Mouse (Mus musculus): ENCODE measurements at regions not wholly inside any gene's neighbourhood (a gene's known extent, or its start where the extent isn't known, plus 50 kb on each side); places are given as distances from the start of the nearest gene placed in this dataset.

GRCm38 (mm10) chr17:73053479-73054215 lies 54.1 kb upstream of the Lclat1 start:
- no peak for DNase-seq

- DNase-seq, result no peak
Observed at GRCm38 (mm10) chr17:73054226-73054625, 53.6 kb upstream of the Lclat1 start.

- no peak for DNase-seq
Observed at GRCm38 (mm10) chr17:73055197-73055596, 52.6 kb upstream of the Lclat1 start.

- DNase-seq, result no peak
Observed at GRCm38 (mm10) chr17:73055611-73056010, 52.2 kb upstream of the Lclat1 start.

GRCm38 (mm10) chr17:73056616-73057015 lies 51.2 kb upstream of the Lclat1 start:
- no peak for DNase-seq
